Mouse (Mus musculus): ENCODE results near the gene Opalin.
A peak's percentile ranks its signal among the peaks of the same experiment; 100 is the strongest.

The Opalin gene

DNA sequence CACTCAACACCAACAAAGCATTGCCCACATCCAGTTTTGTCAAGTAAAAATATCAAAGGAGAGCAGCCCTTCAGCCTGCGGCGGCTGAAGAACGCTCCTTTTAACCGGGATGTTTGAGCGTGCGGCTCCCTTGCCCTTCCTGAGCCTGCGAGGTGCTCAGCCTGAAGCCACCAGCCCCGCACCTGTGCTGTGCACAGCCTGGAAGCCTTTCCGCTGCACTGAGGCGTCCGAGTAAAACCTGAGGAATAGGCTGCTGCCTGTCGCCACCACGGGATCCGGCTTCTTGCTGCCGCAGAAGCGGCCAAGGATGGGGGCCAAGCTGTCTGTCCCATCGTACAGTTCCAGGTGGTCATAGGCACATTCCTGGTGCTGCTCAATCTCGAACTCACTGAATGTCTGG lies 11.6 kb upstream of the Opalin start:
- no peak for TF ChIP-seq GATA4 (IDR thresholded peaks at IDR 0.05; ENCODE audit: insufficient replicate concordance, low read length)

DNA sequence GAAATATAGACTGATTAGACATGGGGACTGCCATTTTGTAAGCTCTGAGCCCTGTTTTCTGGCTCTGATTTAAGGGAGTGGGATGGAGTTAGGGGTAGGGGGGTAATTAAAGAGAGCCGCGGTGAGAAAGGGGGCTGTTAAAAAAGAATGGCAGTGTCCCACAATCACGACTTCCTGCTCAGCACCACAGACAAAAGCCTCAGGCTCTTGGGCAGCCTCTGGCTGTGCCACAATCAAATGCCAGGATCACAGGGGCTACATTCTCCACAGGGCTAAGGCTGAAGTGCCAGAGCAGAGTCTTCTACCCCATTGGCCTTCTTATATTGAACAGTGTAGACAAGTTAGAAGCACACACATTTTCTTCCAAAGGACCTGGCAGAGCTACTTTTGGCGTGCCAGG lies 11.0 kb upstream of the Opalin start:
- no peak for TF ChIP-seq GATA4 (IDR thresholded peaks at IDR 0.05; ENCODE audit: insufficient replicate concordance, low read length)

DNA sequence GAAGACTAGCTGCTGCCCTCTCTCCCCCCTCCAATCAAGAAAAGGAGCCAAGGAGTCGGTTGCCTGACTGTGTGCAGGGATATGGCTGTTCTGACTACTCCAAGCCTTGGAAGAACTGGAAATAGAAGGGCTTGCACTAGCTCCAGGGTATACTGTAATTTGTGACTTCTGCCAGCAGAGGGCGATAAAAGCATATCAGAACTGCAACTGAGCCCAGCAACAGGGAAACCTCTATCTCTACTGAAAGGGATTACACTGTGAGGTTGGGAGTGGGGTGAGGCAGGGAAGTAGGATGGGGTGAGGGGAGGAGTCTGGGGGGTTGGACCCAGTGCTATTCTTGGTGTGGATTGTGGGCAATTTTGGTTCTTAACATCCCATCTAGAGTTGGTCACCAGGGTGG lies 9.8 kb upstream of the Opalin start:
- no peak for TF ChIP-seq GATA4 (IDR thresholded peaks at IDR 0.05; ENCODE audit: insufficient replicate concordance, low read length)

DNA sequence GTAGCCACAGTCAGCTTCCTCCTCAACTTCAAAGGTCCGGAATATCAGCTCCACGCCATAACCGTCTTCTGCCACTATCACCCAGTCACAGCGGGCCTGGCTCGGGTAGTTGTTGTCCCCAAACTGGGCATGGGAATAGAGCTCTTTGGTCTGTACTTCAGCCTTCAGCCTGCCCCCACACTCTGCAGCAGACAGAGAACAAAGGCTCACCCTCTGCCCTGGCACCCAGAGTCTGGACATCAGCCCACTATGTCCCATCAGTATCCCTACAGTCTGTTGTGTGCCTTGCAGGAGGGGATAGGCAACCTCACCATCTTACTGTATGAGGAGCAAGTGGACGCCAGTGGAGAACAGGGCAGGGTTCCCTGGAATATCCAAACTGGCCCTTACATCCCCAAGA lies 9.4 kb upstream of the Opalin start:
- no peak for TF ChIP-seq GATA4 (IDR thresholded peaks at IDR 0.05; ENCODE audit: insufficient replicate concordance, low read length)

DNA sequence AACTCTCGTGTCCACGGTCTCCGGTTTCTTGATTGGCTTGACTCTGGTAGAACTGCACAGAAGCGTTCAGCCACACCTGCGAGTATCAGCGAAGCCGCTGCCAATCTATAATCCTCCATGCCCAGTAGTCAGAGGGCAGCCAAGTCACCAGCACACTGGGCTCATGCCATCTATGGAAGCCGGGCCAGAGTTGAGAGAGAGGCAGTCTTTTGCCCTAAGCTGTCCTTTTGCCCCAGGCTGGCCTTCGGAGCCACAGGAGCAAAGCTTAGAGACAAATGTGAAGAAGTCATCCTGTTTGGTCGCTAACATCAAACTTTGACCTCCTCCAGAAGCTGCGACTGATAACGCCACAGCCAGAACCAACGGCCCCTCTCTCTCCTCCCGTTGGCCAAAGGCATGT lies 6.7 kb upstream of the Opalin start:
- no peak for TF ChIP-seq GATA4 (IDR thresholded peaks at IDR 0.05; ENCODE audit: insufficient replicate concordance, low read length)

DNA sequence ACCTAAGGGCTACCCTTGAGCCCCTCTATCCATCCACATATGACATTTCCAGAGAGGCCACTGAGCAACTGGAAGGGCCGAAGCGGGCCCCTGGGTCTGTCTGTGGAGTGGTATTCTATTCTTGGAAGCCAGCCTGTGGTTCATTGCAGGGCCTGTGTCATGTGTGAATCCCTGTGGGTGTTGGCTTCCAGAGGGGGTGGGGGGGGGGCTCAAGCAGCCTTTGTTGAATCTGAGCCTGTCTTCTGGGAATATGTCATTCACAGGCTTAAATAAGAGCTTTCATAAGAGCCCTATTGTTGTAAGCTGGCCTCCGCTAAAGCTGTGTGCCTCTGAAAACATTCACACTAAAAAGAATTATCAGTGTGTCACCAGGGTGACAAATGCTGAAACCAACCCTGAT lies 4.7 kb upstream of the Opalin start:
- TF ChIP-seq GATA4 (IDR thresholded peaks at IDR 0.05; ENCODE audit: insufficient replicate concordance, low read length): no peak

DNA sequence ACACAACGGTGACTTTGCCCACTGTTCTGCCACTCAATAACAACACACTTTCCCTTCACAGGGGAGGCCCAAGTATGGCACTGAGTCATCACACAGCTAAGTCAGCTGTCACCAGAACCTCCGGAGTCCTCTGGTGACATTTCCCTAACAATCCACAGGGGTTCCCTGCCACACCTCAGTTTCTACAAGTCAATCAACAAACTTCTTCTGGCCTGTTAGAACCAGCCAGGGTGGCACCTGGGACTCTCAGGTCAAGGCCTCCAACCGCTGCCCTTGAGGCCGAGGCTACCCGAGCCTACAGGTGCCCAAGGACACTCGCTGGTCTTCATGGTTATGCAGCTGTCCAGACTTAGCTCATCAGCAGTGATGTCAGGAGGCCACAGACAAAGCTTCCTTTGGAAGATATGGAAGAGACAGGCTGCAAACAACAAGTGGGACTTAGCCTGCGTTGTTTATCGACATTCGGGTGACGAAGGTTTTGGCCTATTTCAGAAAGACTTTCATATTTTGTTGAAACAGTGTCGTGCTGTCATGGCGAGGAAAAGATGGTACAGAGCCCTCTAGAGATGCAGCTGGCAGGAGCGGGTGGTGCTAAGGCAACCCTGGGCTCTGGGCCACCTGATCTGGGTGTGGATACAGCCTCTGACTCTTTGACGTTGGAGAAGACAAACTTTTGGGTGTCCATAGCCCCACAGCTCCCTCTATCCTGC lies 3.0 kb downstream of the Opalin start:
- no peak for TF ChIP-seq GATA4 (IDR thresholded peaks at IDR 0.05; ENCODE audit: insufficient replicate concordance, low read length)

DNA sequence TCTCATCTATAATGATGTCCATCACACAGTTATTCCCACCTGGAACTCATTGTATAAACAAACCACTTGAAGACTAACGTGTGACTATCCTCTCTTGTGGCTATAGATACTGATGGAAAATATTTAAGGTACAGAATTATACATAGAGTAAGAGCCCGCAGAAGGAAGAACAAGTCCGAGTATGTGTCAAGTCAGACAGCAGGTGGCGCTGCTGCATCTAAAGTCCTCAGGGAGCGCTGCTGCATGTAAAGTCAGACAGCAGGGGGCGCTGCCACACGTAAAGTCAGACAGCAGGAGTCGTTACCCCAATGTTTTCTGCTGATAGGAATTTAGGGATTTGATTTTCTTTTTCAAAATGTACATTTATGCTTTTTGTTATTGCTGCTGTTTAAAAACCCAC lies 5.4 kb downstream of the Opalin start:
- TF ChIP-seq GATA4 (IDR thresholded peaks at IDR 0.05; ENCODE audit: insufficient replicate concordance, low read length): no peak

DNA sequence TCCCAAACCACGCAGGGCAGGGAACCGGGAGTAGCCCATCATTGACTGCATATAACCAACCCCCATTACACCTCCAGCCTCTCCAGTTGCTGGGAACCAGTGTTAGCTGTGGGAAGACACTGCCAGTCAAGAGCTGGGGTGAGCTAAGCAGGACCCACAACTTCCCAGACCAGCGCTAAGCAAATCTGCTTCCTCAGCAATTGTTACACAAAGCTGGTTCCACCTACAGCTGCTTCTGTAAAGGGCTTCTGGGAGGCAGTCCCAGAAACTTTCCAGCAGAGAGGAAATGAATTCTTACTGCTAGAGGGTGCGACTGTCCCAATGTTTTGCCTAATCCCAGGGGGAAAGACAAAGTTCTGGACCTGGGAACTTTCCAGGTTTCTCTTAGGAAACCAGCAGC lies 22.2 kb downstream of the Opalin start:
- no peak for TF ChIP-seq GATA4 (IDR thresholded peaks at IDR 0.05; ENCODE audit: insufficient replicate concordance, low read length)

DNA sequence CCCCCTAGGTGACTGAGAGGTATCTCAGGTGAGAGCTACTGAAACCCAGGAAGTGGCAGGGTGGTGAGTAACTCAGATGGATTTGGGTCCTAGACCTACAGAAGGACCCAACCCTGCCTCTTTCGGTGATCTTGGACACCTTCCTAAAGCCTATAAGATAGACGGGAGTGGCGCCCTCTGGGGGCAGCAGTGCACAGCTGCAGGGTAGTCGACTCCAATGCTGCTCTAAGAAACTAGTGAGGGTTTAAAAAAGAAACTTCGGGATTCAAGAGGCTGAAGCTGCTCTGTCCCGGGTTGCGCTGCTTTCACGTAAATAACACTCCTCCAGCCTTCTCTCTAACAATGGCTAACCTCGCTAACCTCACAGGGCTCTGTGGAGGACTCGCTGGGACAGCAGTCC lies 23.4 kb downstream of the Opalin start:
- no peak for TF ChIP-seq GATA4 (IDR thresholded peaks at IDR 0.05; ENCODE audit: insufficient replicate concordance, low read length)

DNA sequence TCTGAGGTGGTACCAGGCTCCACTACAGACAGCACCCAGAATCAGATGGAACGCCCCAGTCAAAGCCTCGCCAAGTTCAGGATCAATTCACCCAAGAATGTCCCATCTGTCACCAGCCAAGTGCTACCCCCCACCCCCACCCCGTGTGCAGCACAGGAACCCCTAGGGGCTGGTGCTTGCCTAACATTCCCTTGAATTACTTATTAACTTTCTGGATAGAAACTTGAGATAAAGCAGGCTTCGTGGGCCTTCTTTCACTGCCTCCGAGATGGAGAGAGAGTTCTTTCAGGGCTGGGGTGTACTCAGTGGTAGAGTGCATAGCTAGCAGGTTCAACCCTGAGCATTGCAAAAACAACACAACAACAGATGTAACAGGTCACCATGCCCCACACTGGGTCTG lies 24.7 kb downstream of the Opalin start:
- TF ChIP-seq GATA4 (IDR thresholded peaks at IDR 0.05; ENCODE audit: insufficient replicate concordance, low read length): no peak

DNA sequence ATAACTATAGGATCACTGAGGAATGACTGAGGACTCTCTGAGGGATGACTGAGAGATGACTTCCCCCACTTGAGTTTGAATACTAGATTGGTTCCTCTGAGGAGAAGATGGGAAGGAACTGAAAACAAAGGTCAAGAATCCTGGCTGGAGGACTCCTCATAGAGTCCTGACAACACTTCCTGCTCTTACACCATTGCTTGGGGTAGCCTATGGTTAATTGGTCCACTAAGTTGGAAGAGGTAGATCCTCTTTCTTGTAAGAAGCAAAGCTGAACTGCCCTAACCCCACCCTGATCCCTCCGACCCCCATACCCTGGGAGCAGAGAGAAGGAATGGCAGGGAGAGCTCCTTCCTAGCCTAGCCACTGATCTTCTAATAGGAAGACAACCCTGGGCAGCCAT lies 25.2 kb downstream of the Opalin start:
- TF ChIP-seq GATA4 (IDR thresholded peaks at IDR 0.05; ENCODE audit: insufficient replicate concordance, low read length): no peak

DNA sequence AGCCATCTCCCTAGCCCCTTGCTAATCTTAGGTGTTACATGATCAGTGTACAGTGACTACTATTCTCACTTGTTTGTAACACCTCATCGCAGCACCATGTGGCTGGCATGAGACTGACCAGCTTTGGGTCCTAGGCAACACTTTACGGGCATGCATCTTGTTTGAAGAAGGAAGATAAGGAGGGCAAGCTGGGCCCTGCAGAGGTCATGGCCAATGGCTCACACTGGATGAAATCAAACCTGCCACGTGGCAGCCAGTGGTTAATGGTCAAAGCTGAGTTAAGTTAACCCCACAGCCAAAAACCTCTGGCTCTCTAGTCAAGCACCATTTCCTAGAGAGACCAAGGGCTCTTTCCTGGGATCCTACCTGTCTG lies 28.7 kb downstream of the Opalin start:
- peak; percentile 90; the same call in 1 of the 2 replicates for TF ChIP-seq GATA4 (IDR thresholded peaks at IDR 0.05; ENCODE audit: insufficient replicate concordance, low read length)

DNA sequence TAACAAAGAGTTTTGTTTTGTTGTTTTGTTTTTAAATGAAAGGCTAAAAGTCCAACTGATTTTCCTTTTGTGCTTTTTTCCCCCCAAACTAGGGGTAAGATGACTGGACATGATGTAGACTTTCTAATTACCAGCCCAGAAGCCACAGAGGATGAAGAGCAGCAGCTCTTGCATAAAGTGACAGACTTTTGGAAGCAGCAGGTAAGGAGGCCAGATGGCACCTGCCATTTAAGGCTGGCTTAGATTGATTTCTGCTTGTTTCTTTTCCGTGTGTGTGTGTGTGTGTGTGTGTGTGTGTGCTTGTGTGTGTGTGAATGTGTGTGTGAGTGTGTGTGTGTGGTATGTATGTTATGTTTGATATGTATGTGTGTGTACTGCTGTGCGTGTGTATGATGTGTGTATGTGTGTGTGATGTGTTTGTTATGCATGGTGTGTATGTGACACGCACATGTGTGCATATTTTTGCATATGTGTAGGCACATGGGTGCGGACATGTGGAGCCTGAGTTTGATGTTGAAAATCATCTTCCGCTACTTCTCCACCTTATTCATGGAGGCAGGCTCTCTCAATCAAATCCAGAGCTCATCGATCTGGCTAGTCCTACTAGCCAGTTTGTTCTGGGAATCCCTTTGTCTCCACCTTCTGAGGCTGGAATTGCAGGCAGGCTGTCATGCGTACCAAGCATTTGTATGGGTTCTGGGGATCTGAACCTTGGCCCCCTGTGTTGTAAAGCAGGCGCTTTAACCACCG lies 29.3 kb downstream of the Opalin start:
- TF ChIP-seq GATA4 (IDR thresholded peaks at IDR 0.05; ENCODE audit: insufficient replicate concordance, low read length): no peak

DNA sequence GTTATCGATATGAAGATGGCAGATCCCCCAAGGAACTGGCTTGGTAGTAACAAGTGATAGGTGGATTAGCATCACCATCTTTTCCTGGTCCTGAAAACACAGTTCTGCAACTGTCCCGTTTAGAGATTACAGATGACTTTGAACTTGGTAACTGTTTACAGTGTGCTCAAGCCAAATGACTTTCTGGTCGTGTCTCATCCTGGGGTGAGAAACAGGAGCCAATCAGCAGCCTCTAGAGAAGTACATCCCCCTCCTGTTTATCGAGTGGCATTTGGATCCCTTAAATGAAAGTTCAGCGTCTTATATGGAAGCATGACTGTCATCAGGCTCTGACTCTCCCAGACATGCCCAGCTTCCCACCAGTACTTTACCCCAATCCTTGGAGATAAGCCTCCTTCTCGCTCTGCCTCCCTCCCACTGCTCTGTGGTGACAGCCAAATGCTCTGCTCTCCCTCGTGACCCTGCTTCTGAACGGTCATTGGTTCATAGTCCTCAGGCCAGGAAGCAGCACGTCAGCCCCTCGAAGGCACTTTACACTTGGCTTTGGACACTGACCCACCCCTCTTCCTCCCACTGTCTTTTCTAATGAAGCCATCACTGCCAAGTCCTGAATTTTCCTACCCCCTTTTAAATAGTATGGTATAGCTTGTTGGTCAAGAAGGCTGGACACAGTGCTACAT lies 31.7 kb downstream of the Opalin start:
- no peak for TF ChIP-seq GATA4 (IDR thresholded peaks at IDR 0.05; ENCODE audit: insufficient replicate concordance, low read length)

DNA sequence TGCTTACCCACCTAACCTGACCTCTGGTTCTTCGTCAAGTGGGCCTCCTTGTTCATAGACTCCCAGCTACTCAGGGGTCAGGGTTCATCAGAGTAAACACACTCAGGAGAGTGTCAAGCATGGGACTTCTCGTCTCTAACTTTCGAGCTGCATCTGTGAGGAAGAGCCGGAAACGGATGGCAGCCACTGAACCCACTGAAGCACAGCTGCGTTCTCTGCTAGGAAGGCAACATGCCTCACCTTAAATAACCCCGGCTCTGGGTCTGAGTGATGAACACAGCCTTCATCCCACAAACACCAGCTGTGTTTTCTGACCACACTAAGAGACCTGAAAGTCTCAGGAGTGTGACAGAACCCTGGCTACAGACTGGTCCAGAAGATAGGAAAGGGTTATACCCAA lies 37.8 kb downstream of the Opalin start:
- no peak for TF ChIP-seq GATA4 (IDR thresholded peaks at IDR 0.05; ENCODE audit: insufficient replicate concordance, low read length)

Data from liver, adult (tissue).